Mouse (Mus musculus) kidney, postnatal 25 days (tissue): ENCODE data around the gene Ywhag.

Experiments
- DNase-seq, 2 experiments: peaks; one replicate each; pipeline ENCODE4 v3.0.0; 2021; ENCODE audit warnings: mixed read lengths in 2 of 2

The Ywhag gene

GRCm38 (mm10) chr5:135950710-135951412 is 16.4 kb upstream of the Ywhag start:
- DNase-seq: no peak

GRCm38 (mm10) chr5:135946621-135947020 is 12.2 kb upstream of the Ywhag start:
- DNase-seq: peak in 1 of 2 experiments; percentile 19

GRCm38 (mm10) chr5:135945916-135946408 is 11.5 kb upstream of the Ywhag start:
- DNase-seq: peak in 1 of 2 experiments; percentile 32

GRCm38 (mm10) chr5:135942710-135943109 is 8.3 kb upstream of the Ywhag start:
- no peak for DNase-seq

GRCm38 (mm10) chr5:135940587-135940986 is 6.2 kb upstream of the Ywhag start:
- peak in 1 of 2 experiments; percentile 33 for DNase-seq

- DNase-seq: peak in 1 of 2 experiments; percentile 23
Measured at GRCm38 (mm10) chr5:135935641-135936190, 1.3 kb upstream of the Ywhag start.

DNA sequence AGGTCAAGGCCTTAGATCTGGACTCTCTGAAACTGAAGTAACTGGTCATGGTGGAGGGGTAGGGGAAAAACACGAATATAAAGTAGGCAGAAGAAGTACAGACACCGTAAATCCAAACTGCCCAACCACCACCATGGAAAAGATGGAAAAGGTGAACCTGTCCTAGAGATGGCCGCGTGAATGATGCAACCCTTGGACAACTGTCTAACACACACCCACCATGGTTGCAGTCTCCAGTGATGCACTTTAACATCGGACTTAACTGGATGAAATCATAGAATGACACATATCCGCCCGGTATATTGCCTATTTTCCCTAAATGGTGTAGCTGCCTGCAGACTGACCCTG is 734 bp upstream of the Ywhag start:
- DNase-seq: no peak

DNA sequence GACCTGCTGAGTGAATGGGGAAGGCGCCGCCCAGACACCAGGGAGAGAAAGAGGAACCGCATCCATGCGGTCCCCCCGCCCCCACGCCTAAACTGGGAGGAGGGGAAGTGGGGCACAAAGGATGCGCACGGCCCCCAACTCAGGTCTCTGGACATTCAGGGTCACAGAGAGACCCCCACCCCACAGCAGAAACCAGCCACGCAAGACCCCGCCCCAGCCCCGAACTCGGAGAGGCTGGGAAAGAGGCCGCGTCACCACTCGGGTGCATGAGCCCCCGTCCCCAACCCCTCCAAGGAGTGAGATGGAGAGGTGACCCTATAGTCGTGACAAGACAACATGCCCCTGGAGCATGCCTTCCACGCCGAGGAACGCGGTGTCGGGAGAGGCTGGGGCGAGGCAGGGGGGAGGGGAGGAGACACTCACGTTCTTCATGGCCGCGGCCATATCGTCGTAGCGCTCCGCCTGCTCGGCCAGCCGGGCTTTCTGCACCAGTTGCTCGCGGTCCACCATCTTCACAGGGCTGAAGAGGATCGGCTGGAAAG is 445 bp downstream of the Ywhag start:
- DNase-seq: peak; percentile 72 to 79

DNA sequence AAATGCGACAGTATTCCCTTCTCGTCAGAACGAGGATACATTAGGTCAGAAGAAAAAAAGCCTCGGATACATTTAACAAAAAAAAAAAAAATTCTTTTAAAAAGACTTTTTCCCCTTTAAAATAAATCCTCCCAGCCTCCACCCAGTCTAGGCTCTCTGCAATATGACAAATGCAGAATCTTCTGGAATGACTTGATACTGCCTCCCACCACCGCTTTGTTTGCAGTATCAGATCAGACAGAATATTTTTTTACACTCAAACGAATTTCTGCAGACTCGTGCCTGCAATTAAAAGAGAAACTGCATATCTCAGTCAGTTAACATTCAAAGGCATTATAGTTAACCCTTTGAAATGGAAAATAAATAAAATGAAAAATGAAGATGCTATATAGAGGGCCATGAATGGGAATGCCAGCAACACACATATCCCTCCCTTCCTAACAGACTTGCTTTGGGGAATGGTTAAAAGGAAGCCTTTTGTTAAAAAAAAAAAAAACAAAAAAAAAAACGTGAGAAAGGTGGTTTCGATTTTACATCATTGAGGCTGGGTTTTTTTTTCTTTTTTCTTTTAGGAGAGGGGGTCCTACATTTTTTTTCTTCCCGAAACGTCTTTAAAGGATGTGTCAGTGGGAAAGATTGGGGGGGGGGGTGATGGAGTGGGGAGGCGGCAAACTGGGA is 1.1 kb downstream of the Ywhag start:
- DNase-seq: no peak

DNA sequence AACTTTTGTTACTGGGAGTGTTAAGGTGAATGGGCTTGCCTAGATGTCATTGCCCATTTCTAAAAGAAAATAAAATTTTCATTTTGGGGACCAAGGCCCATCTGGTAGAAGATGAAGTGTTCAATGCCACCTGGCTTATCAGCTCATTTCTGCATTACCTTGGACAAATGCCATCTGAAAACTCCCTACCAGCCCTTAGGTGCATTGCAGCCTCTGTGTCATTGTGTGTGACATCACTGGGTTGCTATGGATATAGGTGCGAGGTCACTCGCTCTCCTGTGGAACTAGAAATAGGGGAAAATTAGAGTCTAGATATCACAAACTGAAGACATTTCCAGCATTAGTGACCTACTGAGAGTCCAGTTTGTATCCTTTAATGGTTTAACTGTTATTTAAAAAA is 2.1 kb downstream of the Ywhag start:
- no peak for DNase-seq

GRCm38 (mm10) chr5:135931526-135931925 is 2.9 kb downstream of the Ywhag start:
- DNase-seq: no peak

DNA sequence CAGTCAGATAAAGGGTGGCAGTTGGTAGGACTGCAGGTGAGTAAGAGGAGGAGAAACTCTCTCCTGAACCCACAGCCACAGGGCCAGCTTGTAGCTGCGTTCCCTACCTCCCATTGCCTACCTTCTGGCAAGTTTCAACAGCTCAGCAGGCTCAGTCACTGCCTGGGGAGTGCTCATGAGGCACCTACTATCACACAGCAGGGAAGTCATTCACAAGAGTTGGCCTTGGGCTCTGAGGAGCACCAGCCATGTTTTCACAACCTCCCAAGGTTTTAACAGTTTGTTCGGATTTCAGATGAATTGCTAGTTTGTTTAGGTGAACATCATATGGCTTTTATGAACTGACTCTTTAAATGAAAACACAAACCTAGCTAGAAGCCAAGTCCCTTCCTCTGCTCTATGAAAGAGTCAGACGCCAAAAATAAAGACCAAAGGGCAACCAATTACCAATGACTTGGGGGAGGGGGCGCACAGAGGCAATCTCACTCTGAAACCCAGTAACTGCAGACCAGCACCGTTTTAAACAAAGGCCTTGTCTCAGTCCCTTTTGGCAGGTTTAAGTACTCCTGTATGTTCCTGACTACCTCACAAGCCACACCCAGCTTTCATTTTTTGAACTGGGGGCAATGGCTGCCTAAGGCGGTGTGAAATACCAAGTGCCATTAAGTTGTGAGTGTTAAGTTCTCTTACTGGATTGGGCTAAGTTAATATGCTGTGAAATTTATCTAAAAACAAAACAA is 4.6 kb downstream of the Ywhag start:
- no peak for DNase-seq

- DNase-seq: no peak
Measured at GRCm38 (mm10) chr5:135923901-135924300, 10.5 kb downstream of the Ywhag start.

- DNase-seq: peak; percentile 21 to 59
Measured at GRCm38 (mm10) chr5:135919902-135920301, 14.5 kb downstream of the Ywhag start.

GRCm38 (mm10) chr5:135918593-135918992 is 15.8 kb downstream of the Ywhag start:
- no peak for DNase-seq

DNA sequence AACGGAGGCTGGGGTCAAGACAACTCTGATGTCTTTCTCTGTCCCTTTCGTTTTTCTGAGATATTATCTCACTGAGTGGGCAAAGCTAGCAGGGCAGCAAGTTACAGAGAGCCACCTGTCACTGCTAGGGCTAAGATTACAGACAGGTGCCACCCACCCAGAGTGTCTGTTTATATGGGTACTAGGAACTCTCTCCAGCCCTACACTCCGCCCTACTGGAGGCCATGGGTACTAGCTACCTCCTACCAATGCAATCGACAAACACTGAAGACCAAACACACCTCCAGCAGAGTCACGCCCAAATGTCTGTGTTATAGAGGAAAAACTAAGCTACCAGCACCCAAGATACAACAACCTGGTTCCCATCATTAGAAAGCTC is 16.4 kb downstream of the Ywhag start:
- DNase-seq: no peak

- DNase-seq: no peak
Measured at GRCm38 (mm10) chr5:135917327-135918058, 16.9 kb downstream of the Ywhag start.

GRCm38 (mm10) chr5:135916601-135917000 is 17.8 kb downstream of the Ywhag start:
- DNase-seq: no peak

DNA sequence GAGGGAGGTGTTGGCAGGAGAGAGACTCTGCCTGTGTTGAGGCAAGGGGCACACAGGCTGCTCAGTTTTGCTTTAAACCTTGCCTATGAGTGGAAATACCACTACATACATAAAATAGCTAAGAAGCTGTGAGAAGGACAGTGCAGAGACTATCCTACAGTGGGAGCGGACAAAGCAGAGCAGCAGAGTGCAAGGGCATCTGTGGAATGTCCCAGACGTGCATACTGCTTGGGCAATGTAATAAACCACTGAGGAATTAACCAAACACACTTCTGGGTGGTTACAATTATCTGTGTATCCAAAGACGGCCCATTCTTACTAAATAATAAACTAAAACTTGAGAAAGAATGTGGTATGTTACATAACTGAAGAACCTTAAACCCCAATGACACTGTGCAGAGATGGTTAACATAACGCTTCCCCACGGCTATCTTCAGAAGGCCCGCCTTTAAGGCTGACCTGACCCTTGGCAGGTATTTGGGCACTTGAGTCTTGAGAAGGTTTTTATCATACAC is 18.3 kb downstream of the Ywhag start:
- DNase-seq: no peak

DNA sequence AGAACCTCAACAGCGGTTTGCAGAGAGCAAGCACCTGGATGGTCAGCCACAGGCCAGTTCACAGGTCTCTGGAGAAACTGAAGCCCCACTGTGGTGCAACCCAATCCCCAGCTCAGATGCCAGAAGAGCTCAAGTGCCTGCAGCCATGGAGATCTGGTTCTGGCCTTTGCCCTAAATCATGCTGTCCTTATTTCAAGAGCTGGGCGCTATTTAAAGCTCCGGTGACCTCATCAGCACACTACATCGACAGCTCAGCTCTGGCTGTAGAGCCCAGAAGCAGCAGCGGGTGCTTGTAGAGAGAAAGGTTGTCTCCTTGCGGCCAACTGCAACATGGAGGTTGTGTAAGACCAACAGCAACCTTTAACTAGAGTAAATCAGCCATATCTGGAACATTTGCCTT is 20.3 kb downstream of the Ywhag start:
- peak in 1 of 2 experiments; percentile 70 for DNase-seq

DNA sequence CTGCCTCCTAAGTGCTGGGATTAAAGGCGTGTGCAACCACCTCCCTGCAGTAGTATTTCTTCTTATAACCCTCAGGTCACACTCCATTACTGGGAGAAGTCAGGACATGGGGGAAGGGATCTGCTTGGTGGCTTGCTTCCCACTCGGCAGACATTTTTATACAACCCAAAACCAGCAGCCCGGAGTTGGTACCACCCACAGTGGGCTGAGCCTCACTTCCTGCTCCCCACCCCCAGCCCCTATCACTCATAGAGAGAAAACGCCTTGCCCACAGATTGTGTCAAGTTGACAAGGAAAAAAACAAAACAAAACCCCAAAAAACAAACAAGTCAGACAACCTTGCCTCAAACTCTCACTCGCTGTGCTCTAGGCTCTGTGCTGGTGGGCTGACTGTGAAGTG is 21.2 kb downstream of the Ywhag start:
- DNase-seq: no peak

- no peak for DNase-seq
Measured at GRCm38 (mm10) chr5:135911633-135912220, 22.7 kb downstream of the Ywhag start.
